Mouse (Mus musculus) embryonic fibroblast, embryonic 13.5 days (primary cell): Measurements from ENCODE around the gene Epha10.

Experiments
- CTCF ChIP-seq: IDR thresholded peaks from 2 replicates; pipeline ENCODE4 v1.5.1; 2011; ENCODE audit warnings: mild to moderate bottlenecking, control low read depth, low read length, moderate library complexity, borderline replicate concordance; ENCODE audit not compliant: insufficient read depth
- POLR2A ChIP-seq: IDR thresholded peaks from 2 replicates; pipeline ENCODE4 v1.6.1; 2011; ENCODE audit warnings: low read depth, mild to moderate bottlenecking, control low read depth, low read length, moderate library complexity

- TF ChIP-seq CTCF: peak; percentile 87; the same call in 1 of the 2 replicates
- no peak for TF ChIP-seq POLR2A
Observed at GRCm38 (mm10) chr4:124943022-124943421, 62.3 kb downstream of the Epha10 start.
